Mouse (Mus musculus): ENCODE data around the gene Dmrtc2.
"Not testable (repeated sequence)": the region's sequence is repeated elsewhere in the genome, so short reads cannot be mapped to it uniquely, and the experiment has no call there.

Gene Dmrtc2

DNA sequence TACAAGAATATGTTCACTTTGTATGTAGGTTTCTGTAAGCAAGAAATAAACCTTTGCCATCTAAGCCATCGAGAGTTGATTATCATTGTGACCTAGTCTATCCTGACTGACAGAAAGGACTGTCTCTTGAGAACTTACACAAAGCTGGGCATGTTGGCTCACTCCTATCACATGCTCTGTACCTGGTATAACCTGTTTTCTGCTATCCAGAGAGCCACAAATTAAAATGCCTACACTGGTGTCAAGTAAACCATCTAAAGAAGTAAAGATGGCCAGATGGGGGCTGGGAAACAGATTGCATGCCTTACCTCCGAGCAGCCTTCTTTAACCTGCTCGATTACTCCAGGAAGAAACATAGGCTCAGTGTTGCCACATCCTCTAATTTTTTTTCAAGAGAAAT lies 7.7 kb downstream of the Dmrtc2 start:
- DNase-seq: no peak

- DNase-seq: no peak
Measured at GRCm38 (mm10) chr7:24879620-24880019, 9.8 kb downstream of the Dmrtc2 start.

DNA sequence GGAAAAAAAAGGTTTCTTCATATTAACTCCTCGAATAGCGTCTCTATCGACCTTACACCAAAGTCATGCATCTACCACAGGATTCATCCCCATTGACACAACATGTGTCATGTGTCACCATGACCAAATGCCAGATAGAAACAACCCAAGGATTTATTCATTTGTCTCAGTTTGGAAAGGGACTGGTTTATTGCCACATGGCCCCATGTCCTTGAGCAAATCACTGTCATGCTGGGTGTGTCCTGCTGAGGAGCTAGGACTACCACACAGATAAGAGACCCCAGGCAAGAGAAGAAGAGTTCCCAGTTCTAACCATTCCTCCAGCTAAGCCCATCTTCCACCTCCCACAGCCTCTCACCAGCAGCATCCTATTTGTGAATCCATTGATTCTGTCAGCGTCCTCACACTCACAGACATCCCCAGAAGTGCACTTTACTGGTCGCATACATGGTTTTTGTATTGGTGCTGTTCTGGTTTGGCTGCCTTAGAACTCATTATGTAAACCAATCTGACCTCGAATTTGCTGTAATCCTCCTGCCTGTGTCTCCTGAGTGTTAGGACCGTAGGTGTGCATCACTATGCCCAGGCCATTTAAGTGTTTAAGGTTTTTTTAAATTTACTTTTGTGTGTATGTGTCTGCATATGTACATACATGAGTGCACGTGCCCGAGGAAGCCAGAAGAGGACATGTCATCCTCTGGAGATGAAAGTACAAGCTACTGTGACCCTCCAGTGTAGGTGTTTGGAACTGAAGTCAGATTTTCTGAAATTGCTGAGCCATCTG lies 12.8 kb downstream of the Dmrtc2 start:
- no peak for DNase-seq

- DNase-seq: peak; percentile 97
Measured at GRCm38 (mm10) chr7:24883896-24884692, 14.2 kb downstream of the Dmrtc2 start, which contains the start of gene Rps19. TSS of gene Rps19 (plus strand) at chr7:24884371.

GRCm38 (mm10) chr7:24884693-24885291 lies 14.9 kb downstream of the Dmrtc2 start:
- no peak for DNase-seq

DNA sequence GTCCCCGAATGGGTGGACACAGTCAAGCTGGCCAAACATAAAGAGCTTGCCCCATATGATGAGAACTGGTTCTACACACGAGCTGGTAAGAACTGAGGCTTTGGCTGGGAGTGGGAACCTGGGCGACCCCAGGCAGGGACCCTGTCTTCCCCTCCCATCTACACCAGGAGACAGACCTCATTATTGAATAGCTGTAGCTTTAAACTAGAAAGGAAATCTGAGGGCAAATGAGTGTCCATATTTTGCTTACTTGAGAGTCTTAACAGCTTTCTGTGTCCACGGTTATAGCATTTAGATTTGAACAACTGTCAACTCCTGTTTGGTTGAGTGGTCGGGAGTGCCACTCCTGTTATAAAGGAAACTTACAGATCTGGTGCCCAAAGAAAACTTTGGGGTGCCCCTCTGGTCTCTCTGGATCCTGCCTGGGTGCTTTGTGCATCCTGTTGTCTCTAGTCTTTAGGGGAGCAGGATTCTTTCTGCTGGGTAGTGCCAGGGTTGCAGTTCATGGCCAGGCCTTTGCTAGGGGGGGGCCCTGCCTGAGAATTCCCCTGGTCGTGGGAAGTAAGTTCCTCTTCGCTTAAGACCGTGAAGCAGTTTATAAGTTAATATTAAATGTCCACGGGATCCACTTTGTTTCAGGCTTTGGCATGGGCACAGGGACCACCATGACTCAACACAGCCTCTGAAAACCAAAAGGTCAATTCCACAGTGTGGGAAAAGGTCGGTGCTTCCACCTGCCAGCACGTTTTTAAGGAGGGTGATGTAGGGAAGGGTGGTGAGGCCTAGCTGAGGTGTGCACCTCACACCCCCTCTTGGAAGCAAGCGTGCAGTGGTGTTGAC lies 15.8 kb downstream of the Dmrtc2 start:
- DNase-seq: no peak

- DNase-seq: no peak
Measured at GRCm38 (mm10) chr7:24886308-24886633, 16.4 kb downstream of the Dmrtc2 start.

DNA sequence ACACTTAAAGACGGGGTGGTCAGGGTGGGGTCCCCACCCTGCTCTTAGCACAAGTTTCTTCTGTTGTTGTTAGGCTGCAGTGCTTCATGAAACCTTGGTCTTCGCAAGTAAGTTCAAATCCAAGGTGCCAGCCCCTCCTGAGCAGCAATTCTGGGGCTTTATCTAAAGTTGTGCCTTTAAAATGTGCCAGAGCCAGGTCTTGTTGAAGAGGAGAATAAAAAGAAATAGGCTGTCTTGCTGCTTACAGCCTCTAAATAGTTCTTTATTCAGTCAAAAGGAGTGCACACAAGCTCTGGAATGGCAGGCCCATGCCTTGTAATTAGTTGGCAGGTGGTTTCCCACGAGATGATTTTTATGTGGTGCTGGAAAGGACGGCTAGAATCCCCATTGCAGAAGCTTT lies 17.2 kb downstream of the Dmrtc2 start:
- DNase-seq: no peak

DNA sequence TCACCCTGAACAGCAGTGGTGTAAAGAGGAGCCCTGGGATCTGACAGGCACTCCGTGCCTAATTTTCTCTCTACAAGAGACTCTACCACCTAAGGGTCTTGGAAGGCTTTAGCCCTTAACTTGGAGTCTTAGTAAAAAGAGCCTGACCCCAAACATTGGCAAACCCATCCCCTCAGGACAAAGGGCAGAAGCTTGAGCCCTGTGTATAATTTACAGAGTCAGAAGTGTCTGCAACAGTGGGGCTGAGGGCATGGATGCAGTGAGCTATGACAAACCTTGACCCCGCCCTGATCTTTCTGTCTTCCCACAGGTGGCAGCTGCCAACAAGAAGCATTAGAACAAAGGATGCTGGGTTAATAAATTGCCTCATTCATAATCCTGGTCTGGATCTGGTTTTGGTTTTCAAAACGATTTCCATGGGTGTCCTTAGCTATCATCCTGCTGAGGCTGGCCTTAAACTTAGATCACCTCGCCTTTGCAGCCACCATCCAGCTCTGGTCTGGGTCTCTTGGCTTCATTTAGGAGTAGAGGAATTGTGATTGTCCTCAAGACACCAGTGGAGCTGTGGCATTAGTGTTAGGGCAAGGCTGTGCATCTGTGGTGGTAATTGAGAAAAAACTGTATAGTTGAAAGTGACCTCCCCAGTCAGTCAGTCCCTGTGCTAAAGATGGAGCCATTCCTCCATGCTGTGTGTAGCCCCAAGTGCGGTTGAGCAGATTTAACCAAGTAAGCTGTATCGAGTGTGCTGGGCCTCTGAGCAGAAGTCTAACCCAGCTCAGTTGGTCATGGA lies 19.8 kb downstream of the Dmrtc2 start:
- DNase-seq: no peak

- peak; percentile 77 for DNase-seq
Measured at GRCm38 (mm10) chr7:24890281-24891216, 20.7 kb downstream of the Dmrtc2 start.

DNA sequence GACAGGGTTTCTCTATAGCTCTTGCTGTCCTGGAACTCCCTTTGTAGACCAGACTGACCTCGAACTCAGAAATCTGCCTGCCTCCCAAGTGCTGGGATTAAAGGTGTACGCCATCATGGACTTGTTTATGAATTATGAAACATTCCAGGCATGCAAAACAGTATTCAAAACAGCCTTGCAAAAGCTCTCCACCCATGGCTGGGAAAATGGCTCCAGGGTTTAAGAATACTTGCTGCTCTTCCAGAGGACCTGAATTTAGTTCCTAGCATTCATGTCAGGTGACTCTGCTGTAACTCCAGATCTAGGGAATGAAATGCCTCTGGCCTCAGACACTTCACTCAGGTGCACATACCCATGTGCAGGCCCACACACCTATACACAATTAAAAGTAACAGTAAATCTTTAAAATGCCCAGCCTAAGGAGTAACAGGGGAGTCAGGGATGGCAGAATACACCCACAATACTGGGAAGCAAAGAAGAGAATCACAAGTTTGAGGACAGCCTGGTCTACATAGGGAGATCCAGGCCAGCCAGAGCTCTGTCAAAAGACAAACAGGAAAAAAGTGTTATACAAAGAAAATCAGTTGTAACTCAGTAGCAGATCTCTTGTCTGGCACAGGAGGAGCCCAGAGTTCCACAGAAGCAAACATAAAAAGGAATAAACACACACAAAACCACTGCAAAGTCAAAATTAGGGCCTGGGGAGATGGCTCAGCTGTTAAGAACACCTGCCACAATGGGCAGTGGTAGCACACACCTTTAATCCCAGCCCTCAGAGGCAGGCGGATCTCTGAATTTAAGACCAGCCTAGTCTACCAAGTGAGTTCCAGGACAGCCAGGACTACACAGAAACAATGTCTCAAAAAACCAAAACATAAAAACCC lies 21.6 kb downstream of the Dmrtc2 start:
- no peak for DNase-seq

DNA sequence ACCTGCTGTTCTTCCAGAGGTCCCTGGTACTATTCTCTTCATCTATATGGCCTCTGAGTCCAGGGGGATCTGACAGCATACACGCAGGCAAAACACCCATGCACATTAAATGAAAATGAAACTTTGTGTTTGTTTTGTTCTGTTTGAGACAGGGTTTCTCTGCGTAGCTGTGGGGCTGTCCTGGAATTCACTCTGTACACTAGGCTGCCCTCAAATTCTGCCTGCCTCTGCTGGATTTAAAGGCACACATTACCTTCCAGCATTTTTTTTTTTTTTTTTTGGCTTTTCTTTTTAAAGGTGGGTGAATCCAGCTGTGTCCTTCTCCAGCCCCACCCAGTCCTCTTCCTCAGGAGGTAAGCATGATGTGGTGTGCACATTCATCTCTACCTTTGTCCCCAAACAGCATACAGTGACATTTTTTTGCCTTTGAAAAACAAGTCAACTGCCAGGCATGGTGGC lies 22.3 kb downstream of the Dmrtc2 start:
- no peak for DNase-seq

GRCm38 (mm10) chr7:24895749-24896148 lies 25.9 kb downstream of the Dmrtc2 start:
- DNase-seq: not testable (repeated sequence)

DNA sequence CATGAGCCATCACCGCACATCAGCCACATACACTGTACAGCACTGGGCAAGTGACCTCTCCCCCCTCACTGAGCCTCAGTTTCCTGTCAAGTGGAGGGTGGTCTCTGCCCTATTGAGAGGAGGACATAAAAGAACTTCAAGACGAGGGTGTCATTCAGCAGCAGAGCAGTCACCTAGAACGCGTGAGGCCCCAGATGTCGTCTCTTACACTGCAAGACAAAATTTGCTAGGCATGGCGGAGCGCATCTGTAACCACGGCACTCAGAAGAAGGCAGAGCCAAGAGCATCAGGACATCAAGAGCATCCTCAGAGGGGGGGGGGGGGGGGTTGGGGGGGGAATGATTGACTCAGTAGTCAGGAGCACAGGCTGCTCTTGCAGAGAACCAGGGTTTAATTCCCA lies 26.4 kb downstream of the Dmrtc2 start:
- no peak for DNase-seq

DNA sequence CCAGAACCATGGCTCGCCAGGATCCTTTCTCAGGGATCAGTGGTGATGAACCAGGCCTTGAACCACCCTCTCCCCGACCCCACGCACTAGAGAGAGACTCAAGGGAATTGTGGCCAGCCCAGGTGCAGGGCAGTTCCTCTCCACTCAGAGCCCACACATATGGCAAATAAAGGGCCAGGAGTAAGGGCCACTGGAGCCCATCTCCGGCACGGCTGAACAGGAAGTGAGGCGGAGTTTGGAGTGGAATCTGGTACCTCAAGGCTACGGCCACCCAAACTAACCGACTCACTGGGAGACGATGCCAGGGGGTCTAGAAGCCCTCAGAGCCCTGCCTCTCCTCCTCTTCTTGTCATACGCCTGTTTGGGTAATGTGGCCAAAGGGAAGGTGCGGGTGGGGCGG lies 27.4 kb downstream of the Dmrtc2 start, which contains the start of gene Cd79a:
Gene Cd79a (plus strand): TSS at position 158 of the 400 bp plus-strand sequence.
- DNase-seq: no peak

DNA sequence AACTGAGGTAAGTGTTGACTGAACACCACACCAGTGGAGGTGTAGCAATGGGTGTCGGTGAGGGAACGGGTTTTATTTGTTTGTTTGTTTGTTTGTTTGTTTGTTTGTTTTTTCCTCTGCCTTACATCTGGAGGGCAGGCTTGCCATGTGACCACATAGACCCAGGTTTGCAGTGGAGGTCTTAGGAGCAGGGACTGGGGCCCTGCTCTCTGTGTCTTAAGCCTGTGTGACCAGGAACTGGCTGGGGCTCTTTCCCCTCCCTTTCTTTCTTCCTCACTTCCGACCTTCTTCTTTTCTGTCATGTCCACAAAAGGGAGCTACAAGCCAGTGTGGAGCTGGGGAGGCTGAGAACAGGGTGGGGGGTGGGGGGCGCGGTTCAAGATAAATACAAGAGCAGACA lies 28.1 kb downstream of the Dmrtc2 start:
- DNase-seq: no peak

GRCm38 (mm10) chr7:24901114-24901513 lies 31.3 kb downstream of the Dmrtc2 start:
- no peak for DNase-seq

DNA sequence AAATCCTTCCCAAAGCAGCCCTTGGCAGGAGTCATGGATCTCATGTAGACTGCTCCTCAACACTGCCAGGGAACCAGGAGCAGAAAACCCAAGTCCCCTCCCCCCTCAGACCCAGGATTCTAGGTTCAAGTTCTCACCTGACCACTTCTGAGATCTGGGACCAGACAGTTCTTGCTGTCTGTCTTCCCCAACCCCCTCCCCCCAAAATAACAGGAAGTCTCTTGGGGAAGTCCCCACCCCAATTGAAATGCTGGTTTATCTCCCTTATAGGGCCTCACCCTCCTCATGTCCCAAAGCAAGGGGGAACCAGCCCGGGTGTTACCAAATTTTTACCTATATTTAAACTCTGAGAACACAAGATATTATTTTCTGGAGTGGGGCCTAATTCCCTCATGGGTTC lies 32.0 kb downstream of the Dmrtc2 start:
- DNase-seq: peak; percentile 47

DNA sequence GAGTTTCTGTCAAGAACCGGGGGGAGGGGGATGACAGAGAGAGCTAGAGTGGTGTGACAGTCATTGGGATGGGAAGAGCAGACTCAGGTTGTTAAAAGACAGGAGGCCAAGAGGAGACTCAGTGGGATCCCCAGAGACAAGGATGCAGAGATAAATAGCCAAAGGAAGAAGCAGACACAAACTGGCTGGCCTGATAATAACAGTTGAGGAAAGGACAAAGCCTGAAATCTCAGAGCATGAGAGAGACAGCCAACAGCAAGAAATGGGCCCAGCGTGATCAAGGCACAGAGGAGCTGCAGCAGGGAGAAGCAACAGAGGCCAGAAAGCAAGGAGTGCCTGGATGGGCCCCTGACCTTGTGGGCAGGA lies 32.4 kb downstream of the Dmrtc2 start:
- DNase-seq: no peak

Measured in thymus, postnatal 14 days (tissue).